Mouse (Mus musculus) left cerebral cortex, postnatal 10 days (tissue): ENCODE results near the gene Tanc2. TPM values are rescaled to one million over a fixed set of nuclear protein-coding genes. Genes with fewer than 3 reads are reported as not detected.

Experiments
- DNase-seq, 2 experiments: peaks; one replicate each; pipeline ENCODE4 v3.0.0; 2021 to 2022; ENCODE audit warnings: low spot score in 2 of 2, mixed read lengths in 1 of 2; ENCODE audit errors: extremely low spot score in 1 of 2
- intact Hi-C: fragments of 180-260 bp; cut with DNase I; formaldehyde crosslinking; loops from one replicate; pipeline ENCODE4 v1.15.1; 2025
- total RNA-seq, 2 experiments: library from RNA; stranded (reverse); gene quantifications; 2 replicates each; pipeline ENCODE4 v1.2.3; 2021

Gene Tanc2
- 100 to 1,000 TPM; 247 to 268 TPM for total RNA-seq

- DNase-seq, result peak; percentile 23 to 80
- intact Hi-C loops, result loop anchor here (2.0 to 10.0 kb wide), 4 partner anchors 93 to 315 kb away; no protein-coding TSS in a partner anchor
These were observed at the start of gene Tanc2 for GRCm38 (mm10) chr11:105589877-105590641. Gene Tanc2, plus strand, starts transcription at chr11:105589986.

- intact Hi-C loops, result no loop called here
- DNase-seq, result no peak
These were observed 49.0 kb upstream of the Tanc2 start for GRCm38 (mm10) chr11:105540781-105541180.

- intact Hi-C loops, result no loop called here
These were observed 48.4 kb upstream of the Tanc2 start for GRCm38 (mm10) chr11:105541366-105541765.

GRCm38 (mm10) chr11:105542129-105542528, 47.7 kb upstream of the Tanc2 start:
- intact Hi-C loops, result no loop called here
- no peak for DNase-seq

More at GRCm38 (mm10) chr11:105541366-105541765, 48.4 kb upstream of the Tanc2 start:
- DNase-seq, result no peak

GRCm38 (mm10) chr11:105545801-105546200, 44.0 kb upstream of the Tanc2 start:
- DNase-seq, result no peak
- intact Hi-C loops, result no loop called here

- intact Hi-C loops, result no loop called here
- no peak for DNase-seq
These were observed 43.4 kb upstream of the Tanc2 start for GRCm38 (mm10) chr11:105546393-105546792.

- intact Hi-C loops, result no loop called here
- DNase-seq, result no peak
These were observed 41.4 kb upstream of the Tanc2 start for GRCm38 (mm10) chr11:105548383-105548782.

GRCm38 (mm10) chr11:105549164-105550121, 40.3 kb upstream of the Tanc2 start:
- intact Hi-C loops, result no loop called here
- peak in 1 of 2 experiments; percentile 22 for DNase-seq

- intact Hi-C loops, result no loop called here
- no peak for DNase-seq
These were observed 32.5 kb upstream of the Tanc2 start for GRCm38 (mm10) chr11:105557285-105557684.

GRCm38 (mm10) chr11:105558091-105558490, 31.7 kb upstream of the Tanc2 start:
- intact Hi-C loops, result no loop called here

GRCm38 (mm10) chr11:105558803-105559505, 30.8 kb upstream of the Tanc2 start:
- intact Hi-C loops, result no loop called here
- DNase-seq, result no peak

More at GRCm38 (mm10) chr11:105558091-105558490, 31.7 kb upstream of the Tanc2 start:
- DNase-seq, result no peak

- intact Hi-C loops, result no loop called here
- DNase-seq, result no peak
These were observed 26.2 kb upstream of the Tanc2 start for GRCm38 (mm10) chr11:105563546-105563945.

- intact Hi-C loops, result no loop called here
- no peak for DNase-seq
These were observed 22.6 kb upstream of the Tanc2 start for GRCm38 (mm10) chr11:105567221-105567641.

GRCm38 (mm10) chr11:105571996-105572395, 17.8 kb upstream of the Tanc2 start:
- no peak for DNase-seq
- intact Hi-C loops, result no loop called here

- intact Hi-C loops, result no loop called here
- DNase-seq, result no peak
These were observed 15.5 kb upstream of the Tanc2 start for GRCm38 (mm10) chr11:105574241-105574640.

GRCm38 (mm10) chr11:105577211-105577610, 12.6 kb upstream of the Tanc2 start:
- intact Hi-C loops, result no loop called here
- DNase-seq, result no peak

- intact Hi-C loops, result no loop called here
- no peak for DNase-seq
These were observed 7.8 kb upstream of the Tanc2 start for GRCm38 (mm10) chr11:105582020-105582419.

- intact Hi-C loops, result no loop called here
- peak; percentile 89 to 94 for DNase-seq
These were observed 432 bp upstream of the Tanc2 start for GRCm38 (mm10) chr11:105589231-105589876.
